Mouse (Mus musculus): Measurements from ENCODE around the gene Smim13. TPM values are rescaled to one million over a fixed set of nuclear protein-coding genes. Genes with fewer than 3 reads are reported as not detected.

Smim13 gene
- polyA plus RNA-seq, 1 experiment from 2014 or later: 20.3 TPM

- Histone ChIP-seq H3K9ac (no peak overlapping the region), H3K27ac (no peak overlapping the region), H3K4me2 (no peak overlapping the region), H3K4me1 (peaks cover 7% of the 10 kb centered on the region), H3K9me3 (no peaks in the 10 kb centered on the region), H3K4me3 (replicated peaks) (no peak overlapping the region), H3K36me3 (replicated peaks) (no peaks in the 10 kb centered on the region), H3K27me3 (peaks cover 3% of the 10 kb centered on the region; the same call in 1 of the 2 replicates)
- 76% methylated on average over 4 of the region's 4 CpGs for WGBS
- ATAC-seq (ENCODE audit: low FRiP score): no peak
These were observed 50.4 kb downstream of the Smim13 start for GRCm38 (mm10) chr13:41300037-41300436.

- Histone ChIP-seq H3K9ac (no peak overlapping the region), H3K4me2 (no peak overlapping the region), H3K27me3 (peaks cover 3% of the 10 kb centered on the region; the same call in 1 of the 2 replicates), H3K4me1 (peaks cover 7% of the 10 kb centered on the region), H3K36me3 (replicated peaks) (no peaks in the 10 kb centered on the region), H3K27ac (no peak overlapping the region), H3K9me3 (no peaks in the 10 kb centered on the region), H3K4me3 (replicated peaks) (no peak overlapping the region)
- no peak for ATAC-seq (ENCODE audit: low FRiP score)
- WGBS: 58% methylated on average over 10 of the region's 10 CpGs
These were observed 53.1 kb downstream of the Smim13 start for GRCm38 (mm10) chr13:41302716-41303115.

GRCm38 (mm10) chr13:41320749-41321148 is 71.1 kb downstream of the Smim13 start:
- 36% methylated on average over 5 of the region's 5 CpGs for WGBS
- no peak for ATAC-seq (ENCODE audit: low FRiP score)

GRCm38 (mm10) chr13:41321433-41321832 is 71.8 kb downstream of the Smim13 start:
- no peak overlapping the region for H3K9ac ChIP-seq
- H3K4me3 ChIP-seq (replicated peaks): no peak overlapping the region
- 88% methylated on average over 3 of the region's 3 CpGs for WGBS
- peaks cover 19% of the 10 kb centered on the region for H3K36me3 ChIP-seq (replicated peaks)
- no peaks in the 10 kb centered on the region for H3K27me3 ChIP-seq
- no peak for ATAC-seq (ENCODE audit: low FRiP score)
- no peaks in the 10 kb centered on the region for H3K9me3 ChIP-seq
- H3K4me1 ChIP-seq: peaks cover 12% of the 10 kb centered on the region
- H3K27ac ChIP-seq: peak overlapping the region; percentile 72
- no peak overlapping the region for H3K4me2 ChIP-seq

More at GRCm38 (mm10) chr13:41320749-41321148, 71.1 kb downstream of the Smim13 start:
- no peak overlapping the region for H3K9ac ChIP-seq
- H3K4me2 ChIP-seq: no peak overlapping the region
- peaks cover 26% of the 10 kb centered on the region for H3K36me3 ChIP-seq (replicated peaks)
- no peaks in the 10 kb centered on the region for H3K27me3 ChIP-seq
- no peak overlapping the region for H3K4me3 ChIP-seq (replicated peaks)
- H3K27ac ChIP-seq: peak overlapping the region; percentile 56
- peaks cover 12% of the 10 kb centered on the region for H3K4me1 ChIP-seq
- no peaks in the 10 kb centered on the region for H3K9me3 ChIP-seq

- no peak overlapping the region for H3K4me3 ChIP-seq (replicated peaks)
- peaks cover 29% of the 10 kb centered on the region for H3K4me1 ChIP-seq
- ATAC-seq (ENCODE audit: low FRiP score): no peak
- no peaks in the 10 kb centered on the region for H3K27me3 ChIP-seq
- no peak overlapping the region for H3K9ac ChIP-seq
- no peaks in the 10 kb centered on the region for H3K9me3 ChIP-seq
- H3K27ac ChIP-seq: no peak overlapping the region
- 0 out of 2 replicates have a peak, but pooled peaks cover 5% of the 10 kb centered on the region for H3K36me3 ChIP-seq (replicated peaks)
- no peak overlapping the region for H3K4me2 ChIP-seq
- WGBS: 85% methylated on average over 4 of the region's 4 CpGs
These were observed 75.0 kb downstream of the Smim13 start for GRCm38 (mm10) chr13:41324631-41325030.

GRCm38 (mm10) chr13:41325346-41325745 is 75.7 kb downstream of the Smim13 start:
- ATAC-seq (ENCODE audit: low FRiP score): no peak
- H3K36me3 ChIP-seq (replicated peaks): 0 out of 2 replicates have a peak, but pooled peaks cover 5% of the 10 kb centered on the region
- WGBS: 92% methylated on average over 4 of the region's 4 CpGs

GRCm38 (mm10) chr13:41326134-41326533 is 76.5 kb downstream of the Smim13 start:
- H3K4me2 ChIP-seq: no peak overlapping the region
- no peak overlapping the region for H3K9ac ChIP-seq
- H3K36me3 ChIP-seq (replicated peaks): 0 out of 2 replicates have a peak, but pooled peaks cover 8% of the 10 kb centered on the region
- ATAC-seq (ENCODE audit: low FRiP score): no peak
- H3K27ac ChIP-seq: no peak overlapping the region
- H3K9me3 ChIP-seq: no peaks in the 10 kb centered on the region
- WGBS: 87% methylated on average over 4 of the region's 4 CpGs
- H3K4me1 ChIP-seq: peaks cover 25% of the 10 kb centered on the region
- H3K4me3 ChIP-seq (replicated peaks): no peak overlapping the region
- H3K27me3 ChIP-seq: no peaks in the 10 kb centered on the region

More at GRCm38 (mm10) chr13:41325346-41325745, 75.7 kb downstream of the Smim13 start:
- Histone ChIP-seq H3K9me3 (no peaks in the 10 kb centered on the region), H3K27ac (no peak overlapping the region), H3K9ac (no peak overlapping the region), H3K4me1 (peaks cover 29% of the 10 kb centered on the region), H3K27me3 (no peaks in the 10 kb centered on the region), H3K4me2 (no peak overlapping the region), H3K4me3 (replicated peaks) (no peak overlapping the region)

Other genes starting within 250 kb of the Smim13 start
- 85.5 and 93.2 TPM in 2 replicates for gene Pak1ip1, start 248.8 kb upstream of the Smim13 start, polyA plus RNA-seq (2016; fragmentation: Nextera tagmentation; extraction: Ambion mirVana)
- gene Tmem14c, start 233.6 kb upstream of the Smim13 start, polyA plus RNA-seq (2016; fragmentation: Nextera tagmentation; extraction: Ambion mirVana): 133 and 143 TPM in 2 replicates
- gene Mak, start 170.1 kb upstream of the Smim13 start, polyA plus RNA-seq (2016; fragmentation: Nextera tagmentation; extraction: Ambion mirVana): 0.78 and 0.91 TPM in 2 replicates
- gene Gcm2, start 138.8 kb upstream of the Smim13 start, polyA plus RNA-seq (2016; fragmentation: Nextera tagmentation; extraction: Ambion mirVana): not detected in 2 replicates
- gene Sycp2l, start 135.5 kb upstream of the Smim13 start, polyA plus RNA-seq (2016; fragmentation: Nextera tagmentation; extraction: Ambion mirVana): not detected in 2 replicates
- gene Elovl2, start 29.4 kb upstream of the Smim13 start, polyA plus RNA-seq (2016; fragmentation: Nextera tagmentation; extraction: Ambion mirVana): 51.6 and 61.4 TPM in 2 replicates
- gene Gm17364, start 24.1 kb downstream of the Smim13 start, polyA plus RNA-seq (2016; fragmentation: Nextera tagmentation; extraction: Ambion mirVana): not detected in 2 replicates
- 18.9 and 20.4 TPM in 2 replicates for gene Nedd9, start 237.5 kb downstream of the Smim13 start, polyA plus RNA-seq (2016; fragmentation: Nextera tagmentation; extraction: Ambion mirVana)

Data from forebrain, embryonic 12.5 days (tissue).